Mouse (Mus musculus) cerebellum, adult 9-10 months (tissue): ENCODE measurements around the gene Gstt4.
"Not testable (repeated sequence)": the region's sequence is repeated elsewhere in the genome, so short reads cannot be mapped to it uniquely, and the experiment has no call there.

Experiments
- DNase-seq: peaks from one replicate; pipeline ENCODE4 v3.0.0; 2022

Gene Gstt4

DNA sequence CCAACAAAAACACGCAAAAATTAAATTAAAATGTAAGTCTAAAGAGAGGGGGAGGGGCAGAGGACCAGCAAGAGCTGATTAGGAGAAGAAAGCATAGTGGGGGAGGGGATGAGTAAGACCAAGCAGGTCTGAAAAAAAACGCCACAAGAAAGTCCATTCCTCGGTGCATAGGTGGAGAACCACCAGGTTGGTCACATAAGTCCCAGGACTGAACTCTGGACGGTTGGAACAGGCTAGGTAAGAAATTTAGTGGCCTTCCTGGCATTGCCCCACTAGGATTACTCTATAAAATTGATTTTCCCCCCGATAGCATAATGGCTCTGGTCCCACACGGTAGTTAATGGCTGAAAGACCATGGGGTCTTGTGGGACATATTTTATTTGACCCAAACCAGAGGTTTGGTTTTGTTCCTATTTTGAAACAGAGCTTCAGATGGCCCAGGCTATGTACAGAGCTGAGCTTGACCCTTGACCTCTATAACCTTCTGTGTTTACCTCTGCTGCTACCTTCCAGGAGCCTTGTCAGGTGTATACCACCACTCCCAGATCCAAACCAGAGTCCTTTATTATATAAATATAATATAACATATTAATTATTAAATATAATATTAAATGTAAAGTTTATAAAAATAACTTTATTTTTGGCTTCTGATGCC, 33.1 kb downstream of the Gstt4 start:
- no peak for DNase-seq

DNA sequence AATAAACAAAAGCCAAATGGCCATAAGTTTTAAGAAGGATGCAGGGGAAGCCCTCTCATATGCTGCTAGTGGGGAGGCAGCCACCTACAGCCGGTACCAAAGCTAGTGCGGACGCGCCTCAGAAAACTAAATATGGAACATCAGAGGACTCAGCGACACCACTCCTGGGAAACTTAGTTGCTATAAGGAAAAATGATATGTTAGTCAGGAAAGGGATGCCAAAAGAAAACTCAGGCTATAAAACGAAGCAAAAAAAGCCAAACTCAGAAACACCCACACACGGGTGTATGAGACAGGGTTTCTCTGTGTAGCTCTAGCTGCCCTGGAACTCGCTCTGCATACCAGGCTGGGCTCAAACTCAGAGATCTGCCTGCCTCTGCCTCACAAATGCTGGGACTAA, 34.1 kb downstream of the Gstt4 start:
- DNase-seq, result no peak

DNA sequence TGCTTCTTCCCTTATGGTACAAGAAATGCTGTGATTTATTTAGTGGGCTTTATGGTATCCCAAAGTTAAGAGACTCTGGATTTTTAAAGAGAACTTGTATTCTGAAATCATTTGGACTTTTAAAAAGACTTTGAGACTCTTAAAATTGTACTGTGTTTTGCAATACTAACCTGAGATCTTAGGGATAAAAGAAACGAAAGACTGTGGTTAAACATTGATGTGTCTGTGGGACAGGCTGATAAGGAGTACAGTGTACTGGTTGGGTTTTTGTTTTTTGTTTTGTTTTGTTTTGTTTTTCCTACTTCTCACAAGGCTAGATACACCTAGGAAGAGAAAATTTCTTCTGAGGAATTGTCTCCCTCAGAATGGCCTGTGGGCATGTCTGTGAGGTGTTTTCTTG, 36.9 kb downstream of the Gstt4 start:
- no peak for DNase-seq

DNA sequence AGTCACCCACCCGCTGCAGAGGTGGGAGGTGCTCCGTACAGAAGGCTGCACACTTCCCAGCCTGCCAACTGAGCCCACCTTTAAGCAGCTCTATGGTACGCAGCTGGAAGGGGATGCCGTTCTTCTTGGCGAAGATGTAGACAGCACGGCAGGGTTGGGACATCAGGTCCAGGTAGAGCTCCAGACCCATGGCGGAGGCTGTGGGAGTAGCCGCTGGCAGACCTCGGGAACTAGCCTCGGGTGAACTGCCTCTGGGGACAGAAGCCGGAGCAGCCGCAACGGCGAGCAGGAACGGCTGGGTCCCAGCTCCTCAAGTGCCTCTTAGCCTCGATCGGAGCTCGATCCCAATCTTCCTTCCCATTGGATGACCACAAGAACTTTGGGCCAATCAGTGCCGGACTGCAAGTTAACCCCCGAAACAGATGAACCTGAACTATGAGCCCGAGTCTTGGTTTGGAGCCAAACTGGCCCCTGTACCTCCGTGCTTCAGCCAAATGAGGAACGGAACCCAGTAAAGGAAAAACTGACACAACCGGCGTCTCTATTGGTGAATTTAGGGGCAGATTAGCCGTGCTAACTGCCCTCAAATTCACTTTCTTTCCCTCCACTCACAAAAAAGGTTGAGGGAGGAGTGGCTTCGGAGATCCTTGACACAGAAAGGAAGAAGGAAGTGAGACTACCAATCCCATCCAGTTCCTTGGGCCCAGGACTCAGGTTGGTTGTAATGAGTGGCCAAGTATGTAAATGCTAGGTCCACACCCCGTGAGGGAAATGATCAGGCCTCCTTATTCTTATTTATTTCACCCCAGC, 41.4 kb downstream of the Gstt4 start, which contains the start of the genes Gm20441 and Gstt3:
Gene Gm20441 (minus strand): TSS at position 186 of the 810 bp plus-strand sequence.
Gene Gstt3 (minus strand): TSS at position 646 of the 810 bp plus-strand sequence.
- DNase-seq, result no peak

DNA sequence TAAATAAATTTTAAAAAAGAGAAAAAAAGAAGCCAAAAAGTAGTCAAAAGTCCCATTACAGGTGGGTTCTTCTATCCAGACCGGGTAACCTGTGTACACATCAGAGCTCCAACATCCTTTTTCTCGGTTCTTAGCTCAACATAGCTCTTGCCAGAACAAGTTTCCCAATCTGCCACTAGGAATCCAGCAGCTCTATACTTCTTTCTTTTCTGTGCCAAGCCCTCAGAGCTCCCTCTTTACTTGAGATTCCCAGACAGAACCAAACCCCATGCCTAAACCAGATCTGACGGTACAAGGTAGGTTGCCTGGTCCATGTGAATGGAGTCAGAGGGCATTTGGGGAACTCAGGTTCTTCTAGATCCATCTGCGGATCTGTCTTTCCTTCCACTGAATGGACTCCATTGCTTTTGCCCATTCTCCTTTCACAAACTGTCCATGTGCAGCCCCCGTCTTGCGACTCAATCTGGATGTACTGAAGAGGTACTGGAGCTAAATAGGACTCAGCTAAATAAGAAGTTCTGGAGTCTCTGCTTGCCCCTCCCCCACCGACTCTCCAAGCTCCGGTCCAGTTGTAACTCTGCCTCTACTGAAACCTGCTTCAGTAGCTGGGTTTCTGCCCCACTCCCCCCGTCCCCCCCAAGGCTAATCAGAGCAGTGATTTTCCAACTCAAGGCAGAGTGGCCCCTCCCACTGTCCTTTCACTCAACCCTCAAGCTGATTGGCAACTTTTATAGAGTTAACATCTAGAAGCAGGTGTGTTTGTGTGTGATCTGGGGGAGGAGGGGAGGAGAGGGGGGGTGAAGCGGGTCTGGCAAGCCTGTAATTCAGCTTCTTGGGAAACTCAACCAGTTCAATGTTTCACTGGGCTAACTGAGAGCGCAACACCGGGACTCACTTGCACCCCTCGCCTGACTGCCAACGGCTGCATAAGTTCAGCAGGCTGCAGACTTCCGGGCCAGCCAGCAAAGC, 42.9 kb downstream of the Gstt4 start:
- DNase-seq, result no peak

DNA sequence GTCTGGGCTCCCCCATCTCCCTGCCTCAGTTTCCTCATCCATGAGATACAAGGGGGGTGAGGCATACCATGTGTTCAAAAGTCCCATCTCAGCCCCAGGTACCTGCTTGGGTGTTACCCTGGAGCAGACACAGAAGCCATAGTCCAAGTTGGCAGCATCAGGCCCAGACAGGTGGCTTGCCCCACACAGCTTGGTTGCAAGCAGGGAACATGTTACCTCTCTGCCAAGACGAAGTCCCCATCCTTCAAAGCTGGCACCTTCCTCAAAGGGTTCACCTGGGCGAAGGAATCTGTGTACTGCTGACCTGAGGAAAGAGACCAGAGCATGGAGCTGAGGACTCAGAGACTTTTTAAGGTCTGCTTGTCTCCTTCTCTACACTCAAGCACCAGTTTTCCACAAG, 44.5 kb downstream of the Gstt4 start:
- DNase-seq, result no peak

DNA sequence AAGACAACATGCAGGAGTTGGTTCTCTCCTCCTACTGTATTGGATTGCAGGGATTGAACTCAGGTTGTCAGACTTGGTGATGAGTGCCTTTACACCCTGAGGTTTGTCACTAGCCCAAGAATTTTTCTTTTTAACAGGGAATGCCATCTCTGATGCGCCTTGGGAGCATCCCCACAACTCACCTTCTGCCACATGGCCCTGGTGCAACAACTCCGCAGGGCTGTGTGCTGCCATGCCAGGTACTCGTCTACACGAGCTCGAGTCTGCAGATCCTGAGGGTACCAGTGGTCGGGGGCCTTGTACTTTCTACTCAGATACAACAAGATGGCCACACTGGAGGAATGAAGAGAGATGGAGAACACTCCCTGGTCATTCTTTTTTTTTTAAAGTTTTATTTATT, 45.8 kb downstream of the Gstt4 start:
- DNase-seq, result no peak

DNA sequence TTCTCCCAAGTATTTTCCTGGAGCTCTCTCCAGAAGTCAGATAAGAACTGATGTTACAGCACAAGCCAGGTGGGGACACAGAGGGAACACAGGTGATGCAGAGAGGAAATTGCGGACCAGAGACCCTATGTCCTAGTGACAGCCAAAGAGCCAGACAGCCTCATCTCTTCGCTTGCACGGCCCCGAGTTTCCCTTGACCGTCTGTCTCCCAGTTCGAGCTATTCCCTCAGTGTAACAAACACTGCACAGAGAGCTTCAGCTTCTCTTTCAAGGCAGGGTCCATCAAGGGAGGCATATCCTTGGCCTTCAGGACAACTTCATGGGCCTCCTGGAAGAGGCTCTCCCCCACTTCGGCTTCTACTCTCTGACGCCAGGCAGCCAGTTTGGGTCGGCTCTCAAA, 47.8 kb downstream of the Gstt4 start:
- DNase-seq, result no peak

DNA sequence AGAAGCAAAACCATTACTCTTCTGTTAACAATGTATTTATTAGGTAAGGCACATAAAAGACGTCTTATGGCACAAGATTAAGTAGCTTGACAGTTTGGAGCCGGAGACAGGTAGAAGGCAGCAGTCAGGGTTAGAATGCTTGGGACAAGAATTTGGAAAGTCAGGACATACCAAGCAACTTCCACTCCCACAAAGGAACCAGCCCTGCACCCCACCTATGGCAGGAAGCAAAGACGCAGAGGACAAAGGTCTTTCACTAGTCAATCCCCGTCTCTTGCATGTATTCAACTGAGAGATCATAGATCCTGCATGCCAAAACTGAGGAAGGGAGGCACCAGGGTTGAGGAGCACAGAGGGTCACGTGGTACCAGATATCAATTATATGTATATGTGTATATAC, 48.2 kb downstream of the Gstt4 start:
- DNase-seq, result no peak

DNA sequence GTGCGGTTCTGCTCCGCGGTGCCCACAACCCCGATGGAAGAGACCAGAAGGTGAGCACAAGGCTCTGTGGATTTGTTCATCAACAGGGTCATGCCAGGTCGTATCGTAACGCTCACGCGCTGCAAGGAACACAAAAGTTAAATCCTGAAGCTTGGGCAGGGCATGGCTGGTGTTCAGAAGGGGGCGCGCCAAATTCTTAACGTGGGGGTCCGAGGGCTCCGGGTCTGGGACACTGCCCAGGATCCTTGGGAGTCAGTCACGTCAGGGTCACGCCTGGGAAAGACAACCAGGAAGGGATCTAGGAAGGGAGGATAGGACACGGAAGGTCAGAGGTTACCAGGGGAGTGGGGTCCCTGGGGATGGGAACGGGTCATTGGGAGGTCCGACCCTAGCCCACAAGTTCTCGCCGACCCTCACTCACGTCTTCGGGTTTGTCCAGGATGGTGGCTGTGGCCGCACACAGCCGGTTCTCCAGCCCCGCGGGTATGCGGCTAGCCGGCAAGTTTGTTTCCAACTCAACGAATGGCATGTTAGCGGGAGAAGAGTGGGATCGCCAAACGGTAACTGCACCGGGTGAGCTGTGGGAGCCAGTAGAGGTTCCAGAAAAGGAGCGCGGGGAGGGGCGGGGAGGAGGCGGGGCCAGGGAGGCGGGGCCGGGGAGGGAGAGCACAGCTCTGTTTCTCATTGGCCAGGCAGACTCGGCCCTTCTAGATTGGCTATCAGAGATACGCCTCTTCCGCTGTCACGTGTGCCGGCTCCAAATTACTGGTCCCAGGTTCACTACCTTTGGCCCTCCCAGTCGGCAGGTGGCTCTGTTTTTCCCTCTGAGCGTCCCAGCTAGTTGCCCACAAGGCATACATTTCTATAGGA, 49.3 kb downstream of the Gstt4 start, which contains the start of gene Ddt:
Gene Ddt (minus strand): TSS at position 620 of the 870 bp plus-strand sequence.
- DNase-seq, result peak; percentile 93

DNA sequence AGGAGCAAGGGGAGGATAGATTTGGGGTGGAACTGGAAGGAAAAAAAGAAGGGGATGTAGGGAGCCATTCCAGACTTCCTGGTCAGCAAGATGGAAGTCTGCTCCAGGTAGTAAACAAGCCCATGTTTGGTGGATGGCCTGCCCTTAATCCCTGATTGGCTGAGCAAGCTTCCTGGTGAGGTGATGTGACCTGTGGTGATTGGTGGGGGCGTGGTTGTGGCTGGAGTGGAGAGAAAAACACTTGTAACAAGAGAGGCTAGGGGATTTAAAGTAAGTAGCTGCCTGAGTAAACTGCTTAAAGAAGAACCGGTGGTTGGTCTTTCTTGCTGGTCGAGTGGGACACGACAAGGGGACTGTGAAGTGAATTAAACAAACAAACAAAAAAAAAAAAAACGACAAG, 54.6 kb downstream of the Gstt4 start:
- DNase-seq, result not testable (repeated sequence)

DNA sequence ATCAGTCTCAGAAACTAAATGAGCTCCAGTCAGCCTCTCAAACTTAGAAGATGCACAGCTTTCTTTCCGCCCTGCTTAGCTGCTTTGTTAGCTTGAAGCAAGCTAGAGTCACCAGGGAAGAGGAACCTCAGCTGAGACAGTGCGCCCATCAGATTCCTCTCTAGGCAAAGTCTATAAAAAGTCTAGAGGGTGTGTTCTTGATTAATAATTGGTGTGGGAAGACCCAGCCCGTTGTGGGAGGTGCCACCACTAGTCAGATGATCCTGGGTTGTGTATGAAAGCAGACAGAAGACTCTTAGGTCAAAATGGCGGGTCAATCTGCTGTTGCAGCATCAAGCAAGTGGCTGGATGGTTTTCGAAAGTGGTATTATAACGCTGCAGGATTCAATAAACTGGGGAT, 55.5 kb downstream of the Gstt4 start:
- no peak for DNase-seq
